Mouse (Mus musculus) liver, adult (tissue): ENCODE results near the gene Aplp1.

Experiments used
- GATA4 ChIP-seq: IDR thresholded peaks from 2 replicates; pipeline ENCODE4 v1.6.1; 2014; ENCODE audit warnings: mild to moderate bottlenecking, low read length; ENCODE audit not compliant: insufficient replicate concordance

Aplp1 gene

GRCm38 (mm10) chr7:30392746-30393520 lies 52.4 kb downstream of the Aplp1 start:
- no peak for TF ChIP-seq GATA4
